In the genomic region with DNA sequence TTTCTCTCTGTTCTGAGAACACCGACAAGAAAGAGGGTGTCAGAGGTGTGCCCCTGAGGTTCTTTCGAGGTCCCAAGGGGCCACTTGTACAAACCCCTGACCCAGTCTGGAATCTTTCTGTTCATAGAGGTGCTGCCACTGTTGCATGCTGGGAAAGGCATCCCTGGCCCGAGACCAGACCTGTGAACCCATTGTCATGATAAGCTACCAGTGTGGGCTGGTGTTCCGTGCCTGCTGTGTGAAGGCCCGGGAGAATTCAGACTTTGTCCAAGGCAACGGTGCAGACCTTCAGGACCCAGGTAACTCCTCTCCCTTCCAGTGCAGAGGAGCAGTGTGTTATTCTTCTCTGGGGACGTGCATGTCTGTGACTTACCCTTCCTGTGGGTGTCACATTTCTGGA, we compare ENCODE assay signal across 20 mouse cellular contexts. TPM values are rescaled to one million over a fixed set of nuclear protein-coding genes. Genes with fewer than 3 reads are reported as not detected.
"Had no signal": no experiment of that assay in that cellular context is flagged by ENCODE, and none has a peak within 500 bp of the region (broad histone marks: within the 10 kb centered on the region; RNA-seq: fewer than 3 reads in every experiment).

No protein-coding gene starts in this region.

- H3K9ac ChIP-seq: liver, postnatal 0 days; lung, embryonic 15.5 days; midbrain, embryonic 13.5 days; midbrain, embryonic 15.5 days; neural tube, embryonic 12.5 days had no signal

- H3K4me1 ChIP-seq: midbrain, embryonic 13.5 days; midbrain, embryonic 15.5 days; neural tube, embryonic 12.5 days had no signal

- H3K4me3 ChIP-seq: lung, embryonic 15.5 days; megakaryocyte, embryonic 14.5 days; midbrain, embryonic 13.5 days; midbrain, embryonic 15.5 days; neural tube, embryonic 12.5 days had no signal

- DNase-seq: liver, postnatal 0 days; lung, adult 2 months; lung, postnatal 14 days; lung, postnatal 36 days; retina, postnatal 1 day; right cerebral cortex, adult 18-20 months; right cerebral cortex, postnatal 25 days; right cerebral cortex, postnatal 4 days; spleen, adult 18-20 months; thymus, adult 18-20 months; thymus, postnatal 14 days; thymus, postnatal 36 days had no signal

- H3K27ac ChIP-seq: lung, embryonic 15.5 days; macrophage; midbrain, embryonic 13.5 days; midbrain, embryonic 15.5 days; neural tube, embryonic 12.5 days had no signal

- H3K36me3 ChIP-seq: midbrain, embryonic 15.5 days had no signal

- H3K9me3 ChIP-seq: lung, embryonic 15.5 days; midbrain, embryonic 13.5 days; midbrain, embryonic 15.5 days; neural tube, embryonic 12.5 days had no signal

- H3K27me3 ChIP-seq: lung, embryonic 15.5 days; midbrain, embryonic 13.5 days; midbrain, embryonic 15.5 days; neural tube, embryonic 12.5 days had no signal

RNA-seq across cellular contexts. Expression of gene Fbln1, which starts 21.1 kb away (rescaled TPM):
- total RNA-seq: monocyte, adult 5-6 weeks; neutrophil, adult 5-6 weeks had no signal
- polyA plus RNA-seq: macrophage had no signal
